Mouse (Mus musculus) stomach, embryonic 15.5 days (tissue): ENCODE measurements around the gene Ildr1. TPM values are rescaled to one million over a fixed set of nuclear protein-coding genes. Genes with fewer than 3 reads are reported as not detected.
A peak's percentile ranks its signal among the peaks of the same experiment; 100 is the strongest.

Source experiments
- ATAC-seq: fragments of 200-750 bp; cut with Nextera tagmentation; 2 replicates; pipeline ENCODE4 v1.8.0; 2017; ENCODE audit warnings: low read depth, moderate number of reproducible peaks, moderate TSS enrichment; ENCODE audit not compliant: insufficient read depth, low FRiP score
- H3K27ac ChIP-seq: fragments of 300-500 bp; sonication (generic); 2 replicates; pipeline ENCODE4 v1.5.1; 2015; ENCODE audit warnings: mild to moderate bottlenecking, inconsistent platforms
- H3K27me3 ChIP-seq: fragments of 300-500 bp; sonication (generic); replicated peaks from 2 replicates; pipeline ENCODE4 v1.6.1; 2015; ENCODE audit warnings: inconsistent platforms
- H3K36me3 ChIP-seq: fragments of 300-500 bp; sonication (generic); 2 replicates; pipeline ENCODE4 v1.6.1; 2015; ENCODE audit warnings: inconsistent platforms
- H3K4me1 ChIP-seq: fragments of 300-500 bp; sonication (generic); 2 replicates; pipeline ENCODE4 v1.6.1; 2015; ENCODE audit warnings: inconsistent platforms
- H3K4me2 ChIP-seq: fragments of 300-500 bp; sonication (generic); 2 replicates; pipeline ENCODE4 v1.6.1; 2015; ENCODE audit warnings: mild to moderate bottlenecking, inconsistent platforms
- H3K4me3 ChIP-seq: fragments of 300-500 bp; sonication (generic); replicated peaks from 2 replicates; pipeline ENCODE4 v1.5.1; 2015; ENCODE audit warnings: inconsistent platforms
- H3K9ac ChIP-seq: fragments of 300-500 bp; sonication (generic); 2 replicates; pipeline ENCODE4 v1.6.1; 2015; ENCODE audit warnings: inconsistent platforms
- H3K9me3 ChIP-seq: fragments of 300-500 bp; sonication (generic); 2 replicates; pipeline ENCODE4 v1.6.1; 2016; ENCODE audit warnings: inconsistent platforms
- WGBS: fragments of 180-500 bp; shearing (Covaris S2); methylation state at CpG from one replicate; pipeline ENCODE4 v1.1.7; 2015; 5-methylcytosine and 5-hydroxymethylcytosine counted together
- polyA plus RNA-seq: library from polyadenylated mRNA; unstranded; fragments of >200 nt; fragmentation: Nextera tagmentation; extraction: Ambion mirVana; gene quantifications from 2 replicates; pipeline ENCODE4 v1.2.1, GENCODE M21; 2015

Gene Ildr1
- polyA plus RNA-seq, 1 experiment from 2014 or later: 7.5 TPM

DNA sequence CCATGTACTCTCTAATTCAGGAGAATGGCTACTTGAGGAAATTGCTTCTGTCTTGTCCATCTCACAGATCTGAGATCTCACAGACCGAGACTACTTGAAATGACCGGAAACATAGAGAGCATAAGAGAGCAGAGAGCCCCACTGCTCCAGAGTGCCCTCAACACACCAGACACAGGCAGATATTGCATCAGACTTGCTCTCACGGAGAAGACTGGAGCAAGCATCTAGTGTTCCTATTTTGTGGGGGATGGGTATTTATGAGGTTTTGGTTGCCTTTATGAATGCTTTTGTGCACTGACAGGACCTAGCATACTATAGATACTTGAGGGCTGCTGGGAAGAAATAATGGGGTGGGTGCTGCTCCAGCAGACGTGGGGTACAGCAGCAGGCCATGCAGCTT, 20.6 kb upstream of the Ildr1 start:
- Histone ChIP-seq H3K9me3 (no peaks in the 10 kb centered on the region), H3K4me1 (no peaks in the 10 kb centered on the region), H3K4me2 (no peak overlapping the region), H3K4me3 (no peak overlapping the region), H3K27me3 (no peaks in the 10 kb centered on the region), H3K36me3 (no peaks in the 10 kb centered on the region), H3K9ac (no peak overlapping the region), H3K27ac (no peak overlapping the region)
- 76% methylated on average over 4 of the region's 4 CpGs for WGBS
- ATAC-seq: no peak

DNA sequence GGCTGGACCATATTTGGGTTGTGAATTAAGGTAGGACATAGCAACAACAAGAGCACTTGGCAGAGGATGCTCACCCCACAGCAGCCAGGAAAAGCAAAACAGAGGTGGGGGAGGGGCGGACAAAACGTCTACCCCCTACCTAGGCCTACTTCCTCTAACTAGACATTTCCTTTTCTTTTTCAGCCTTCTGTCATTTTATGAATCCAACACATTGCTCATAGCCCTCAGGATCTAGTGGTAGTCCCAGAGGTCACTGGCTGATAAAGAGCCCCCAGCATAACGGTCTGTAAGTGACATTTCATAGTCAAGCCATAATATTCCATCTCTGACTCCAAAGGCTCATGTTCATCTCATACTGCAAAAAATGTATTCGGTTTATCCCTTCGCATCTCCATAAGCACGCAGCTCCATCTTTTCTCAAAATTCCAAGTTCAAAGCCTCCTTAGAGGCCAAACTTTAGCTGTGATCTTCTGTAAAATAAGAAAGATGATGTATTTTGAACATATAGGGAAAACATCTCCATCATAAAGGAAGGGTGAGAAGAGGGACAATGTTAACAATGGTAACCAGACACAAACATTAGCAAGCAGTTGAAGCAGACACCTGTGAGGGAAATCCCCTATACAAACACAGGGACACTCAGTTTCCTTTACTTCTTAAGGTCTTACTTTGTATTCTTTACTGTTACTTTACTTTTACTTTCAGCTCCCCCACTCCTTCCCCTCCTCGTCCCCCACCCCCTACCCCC, 19.1 kb upstream of the Ildr1 start:
- no peak overlapping the region for H3K27ac ChIP-seq
- no peaks in the 10 kb centered on the region for H3K27me3 ChIP-seq
- no peak for ATAC-seq
- 68% methylated on average over 7 of the region's 7 CpGs for WGBS
- no peaks in the 10 kb centered on the region for H3K9me3 ChIP-seq
- no peak overlapping the region for H3K9ac ChIP-seq
- no peak overlapping the region for H3K4me3 ChIP-seq
- H3K4me1 ChIP-seq: no peaks in the 10 kb centered on the region
- H3K4me2 ChIP-seq: no peak overlapping the region
- H3K36me3 ChIP-seq: no peaks in the 10 kb centered on the region

DNA sequence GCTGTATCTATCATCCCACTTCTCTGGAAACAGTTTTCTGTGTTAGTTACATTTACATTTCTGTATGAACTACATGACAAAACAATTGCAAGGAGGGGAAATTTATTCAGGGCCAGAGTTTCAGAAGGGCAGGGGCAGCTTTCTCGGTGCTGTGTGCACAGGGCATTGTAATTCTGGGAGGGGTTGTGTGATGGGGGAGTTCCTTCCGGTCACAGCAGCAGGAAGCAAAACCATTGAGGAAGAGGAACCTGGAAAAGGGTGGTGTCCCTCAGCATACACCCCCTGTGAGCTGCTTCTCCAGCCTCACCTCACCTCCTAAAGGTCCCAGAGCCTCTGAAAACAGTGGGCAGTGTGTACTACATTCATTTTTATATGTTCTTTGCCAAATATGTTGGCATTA, 18.5 kb upstream of the Ildr1 start:
- ATAC-seq: no peak
- 38% methylated on average over 2 of the region's 2 CpGs for WGBS
- Histone ChIP-seq H3K4me1 (no peaks in the 10 kb centered on the region), H3K36me3 (no peaks in the 10 kb centered on the region), H3K9me3 (no peaks in the 10 kb centered on the region), H3K4me3 (no peak overlapping the region), H3K4me2 (no peak overlapping the region), H3K9ac (no peak overlapping the region), H3K27ac (no peak overlapping the region), H3K27me3 (no peaks in the 10 kb centered on the region)

DNA sequence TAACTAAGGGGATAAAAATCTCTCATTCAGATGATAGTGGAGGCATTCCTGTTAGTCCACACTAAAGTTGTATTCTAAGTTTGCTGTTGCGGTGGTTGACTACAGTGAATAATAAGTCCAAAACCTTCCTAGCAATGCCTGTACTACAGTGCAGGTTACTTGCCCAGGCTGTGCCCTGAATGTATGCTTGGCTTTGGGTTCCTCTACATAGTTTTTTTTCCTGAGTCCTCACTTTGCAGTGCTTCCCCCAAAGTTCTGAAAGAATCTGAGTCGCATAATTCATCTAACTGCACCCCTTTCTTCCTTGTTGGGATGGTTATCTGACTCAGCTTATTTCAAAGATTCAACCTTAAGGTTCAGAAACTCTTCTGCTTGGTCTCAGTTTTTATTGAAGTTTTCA, 17.9 kb upstream of the Ildr1 start:
- no peak overlapping the region for H3K27ac ChIP-seq
- no peak for ATAC-seq
- no peaks in the 10 kb centered on the region for H3K27me3 ChIP-seq
- no peak overlapping the region for H3K9ac ChIP-seq
- 90% methylated on average over 2 of the region's 2 CpGs for WGBS
- no peak overlapping the region for H3K4me2 ChIP-seq
- H3K4me3 ChIP-seq: no peak overlapping the region
- H3K4me1 ChIP-seq: no peaks in the 10 kb centered on the region
- no peaks in the 10 kb centered on the region for H3K9me3 ChIP-seq
- H3K36me3 ChIP-seq: no peaks in the 10 kb centered on the region

DNA sequence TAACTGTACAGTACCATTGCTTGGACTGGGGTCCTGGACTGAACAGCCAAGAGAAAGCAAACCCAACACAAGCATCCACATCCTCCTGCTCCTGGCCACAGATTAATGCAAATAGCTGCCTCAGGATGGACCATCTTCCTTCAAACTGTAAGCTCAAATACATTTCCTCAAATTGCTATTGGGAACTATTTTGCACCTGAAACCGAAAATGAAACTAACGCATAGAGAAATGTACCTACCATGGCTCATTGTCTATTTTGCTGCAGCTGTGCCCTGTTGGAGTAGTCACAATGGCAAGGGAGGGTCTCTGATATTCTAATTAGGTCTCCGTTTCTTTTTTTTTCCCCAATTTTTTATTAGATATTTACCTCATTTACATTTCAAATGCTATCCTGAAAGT, 11.9 kb upstream of the Ildr1 start:
- Histone ChIP-seq H3K4me1 (no peaks in the 10 kb centered on the region), H3K27ac (no peak overlapping the region), H3K36me3 (no peaks in the 10 kb centered on the region), H3K4me3 (no peak overlapping the region), H3K27me3 (no peaks in the 10 kb centered on the region), H3K9me3 (no peaks in the 10 kb centered on the region), H3K9ac (no peak overlapping the region), H3K4me2 (no peak overlapping the region)
- no peak for ATAC-seq
- WGBS: 92% methylated on average over 3 of the region's 3 CpGs

DNA sequence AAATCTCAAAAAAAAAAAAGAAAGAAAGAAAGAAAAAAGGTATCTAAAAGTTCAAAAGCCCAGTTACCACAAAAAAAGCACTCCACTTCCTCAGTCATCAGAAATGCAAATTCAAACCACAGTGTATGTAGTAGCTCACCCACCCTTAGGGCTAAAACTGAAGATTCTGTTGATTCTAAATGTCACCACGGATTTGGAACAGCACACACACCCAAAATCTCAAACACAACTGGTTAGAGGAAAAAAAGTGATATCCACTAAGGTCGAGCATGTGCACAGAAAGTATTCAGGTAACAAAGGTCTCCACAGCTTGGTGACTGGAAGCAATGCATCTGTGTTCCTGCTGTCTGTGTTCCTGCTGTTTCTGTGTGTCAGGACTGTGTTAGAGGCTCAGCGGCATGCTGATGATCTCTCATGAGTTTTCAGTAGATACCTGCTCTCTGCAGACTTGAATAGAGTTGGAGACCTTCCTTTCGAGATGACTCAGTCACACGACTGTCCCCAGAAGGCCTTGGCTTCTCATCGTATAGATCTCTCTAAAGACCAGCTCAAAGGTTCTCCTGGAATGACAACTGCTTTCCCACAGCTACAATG, 9.4 kb upstream of the Ildr1 start:
- Histone ChIP-seq H3K4me2 (no peak overlapping the region), H3K36me3 (no peaks in the 10 kb centered on the region), H3K27me3 (no peaks in the 10 kb centered on the region), H3K27ac (no peak overlapping the region), H3K9ac (no peak overlapping the region), H3K4me1 (no peaks in the 10 kb centered on the region), H3K4me3 (no peak overlapping the region), H3K9me3 (no peaks in the 10 kb centered on the region)
- ATAC-seq: no peak
- WGBS: 70% methylated on average over 6 of the region's 6 CpGs

DNA sequence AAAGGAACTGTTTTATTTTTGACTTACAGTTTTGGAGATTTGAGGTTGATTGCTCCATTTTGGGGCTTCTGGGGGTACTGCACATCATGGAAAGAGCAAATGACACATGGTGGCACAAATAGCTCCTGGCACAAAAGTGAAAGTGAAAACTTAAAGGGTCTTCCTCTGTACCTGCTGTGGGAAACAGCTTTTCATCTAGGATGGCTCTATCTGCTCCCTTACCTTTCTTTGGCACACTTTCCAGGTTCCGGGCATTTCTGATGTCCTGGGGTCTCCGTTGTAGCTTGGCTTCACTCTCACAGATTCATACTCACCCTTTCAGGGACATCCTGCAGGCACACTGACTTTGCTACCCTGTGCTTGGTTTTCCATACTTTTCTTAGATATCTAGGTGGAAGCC, 5.7 kb upstream of the Ildr1 start:
- H3K36me3 ChIP-seq: no peaks in the 10 kb centered on the region
- 89% methylated on average over 2 of the region's 2 CpGs for WGBS
- no peak overlapping the region for H3K4me2 ChIP-seq
- no peaks in the 10 kb centered on the region for H3K4me1 ChIP-seq
- no peak overlapping the region for H3K4me3 ChIP-seq
- H3K9ac ChIP-seq: no peak overlapping the region
- H3K27ac ChIP-seq: no peak overlapping the region
- H3K27me3 ChIP-seq: no peaks in the 10 kb centered on the region
- no peaks in the 10 kb centered on the region for H3K9me3 ChIP-seq
- ATAC-seq: no peak

DNA sequence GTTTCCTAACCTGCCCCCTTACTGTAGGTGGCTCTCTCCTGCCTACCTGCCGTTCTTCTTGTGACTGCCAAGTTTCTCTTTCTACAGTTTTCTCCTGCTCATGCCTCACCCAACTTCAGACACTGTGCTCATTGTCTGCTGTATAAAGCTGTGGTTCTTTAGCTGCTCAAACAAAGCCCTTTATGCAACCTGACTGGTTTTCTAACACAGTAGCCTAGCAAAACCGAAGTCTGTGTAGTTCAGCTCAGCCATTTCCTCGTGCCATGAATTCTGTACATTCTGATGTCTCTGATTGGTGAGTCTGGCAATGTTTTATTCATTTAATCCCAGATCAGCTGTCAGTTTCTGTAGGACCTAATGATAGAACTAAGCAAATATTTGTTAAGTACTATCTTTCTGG, 2.3 kb upstream of the Ildr1 start:
- Histone ChIP-seq H3K27me3 (0 out of 2 replicates have a peak, but pooled peaks cover 4% of the 10 kb centered on the region), H3K4me2 (no peak overlapping the region), H3K4me3 (no peak overlapping the region), H3K9ac (no peak overlapping the region), H3K4me1 (0 out of 2 replicates have a peak, but pooled peaks cover 4% of the 10 kb centered on the region), H3K27ac (peak overlapping the region; percentile 28; the same call in 1 of the 2 replicates), H3K36me3 (no peaks in the 10 kb centered on the region), H3K9me3 (no peaks in the 10 kb centered on the region)
- no peak for ATAC-seq
- 58% methylated on average over 3 of the region's 3 CpGs for whole genome bisulfite sequencing

DNA sequence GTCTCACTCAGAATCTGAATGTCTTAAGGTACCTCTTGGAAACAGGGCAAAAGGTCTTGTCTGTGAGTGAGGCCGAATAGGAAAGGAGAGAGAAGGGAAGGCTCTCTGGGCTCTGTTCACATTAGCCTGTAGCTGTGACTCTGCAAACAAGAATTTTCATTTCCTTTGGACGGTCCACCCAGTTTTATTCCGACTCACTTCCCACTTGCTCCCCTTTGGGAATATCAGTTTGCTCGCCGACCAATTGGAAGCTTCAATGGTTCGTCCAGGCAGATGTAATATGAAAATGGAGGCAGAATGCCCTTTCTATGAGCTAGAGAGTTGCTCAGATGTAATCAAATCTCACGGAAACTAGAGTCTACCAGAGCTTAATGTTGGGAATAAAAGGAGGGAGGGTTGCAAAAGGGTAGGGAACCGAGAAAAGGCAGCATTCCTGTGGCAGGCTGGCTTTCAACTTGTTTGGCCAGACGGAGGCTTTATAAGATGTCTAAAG, 1.1 kb downstream of the Ildr1 start:
- ATAC-seq: no peak
- Histone ChIP-seq H3K27ac (no peak overlapping the region), H3K4me3 (peak overlapping the region; percentile 42; the same call in 1 of the 2 replicates), H3K36me3 (no peaks in the 10 kb centered on the region), H3K9ac (no peak overlapping the region), H3K4me2 (peak overlapping the region; percentile 69), H3K27me3 (0 out of 2 replicates have a peak, but pooled peaks cover 4% of the 10 kb centered on the region), H3K4me1 (0 out of 2 replicates have a peak, but pooled peaks cover 4% of the 10 kb centered on the region), H3K9me3 (no peaks in the 10 kb centered on the region)
- WGBS: 54% methylated on average over 9 of the region's 9 CpGs

DNA sequence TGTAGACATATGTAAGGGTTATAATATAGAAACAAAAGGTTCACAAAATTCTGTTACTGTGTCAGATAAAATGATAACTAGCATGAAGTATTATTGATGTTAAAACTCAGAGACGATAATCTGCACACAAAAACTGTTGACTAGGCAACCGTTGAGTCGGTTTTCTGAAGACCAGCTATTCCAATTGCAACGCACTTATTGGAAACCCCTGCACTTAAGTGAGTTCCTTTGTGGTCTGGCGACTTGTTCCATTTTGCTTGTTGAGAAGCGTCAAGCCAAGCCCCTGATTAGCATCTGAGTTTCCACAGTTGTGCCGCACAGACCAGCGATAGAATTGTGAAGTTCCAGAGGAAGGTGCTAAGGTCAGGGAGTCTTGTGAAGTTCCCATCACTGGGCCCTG, 3.6 kb downstream of the Ildr1 start:
- Histone ChIP-seq H3K4me3 (no peak overlapping the region), H3K4me1 (0 out of 2 replicates have a peak, but pooled peaks cover 4% of the 10 kb centered on the region), H3K9me3 (no peaks in the 10 kb centered on the region), H3K27ac (no peak overlapping the region), H3K9ac (no peak overlapping the region), H3K27me3 (0 out of 2 replicates have a peak, but pooled peaks cover 4% of the 10 kb centered on the region), H3K4me2 (no peak overlapping the region), H3K36me3 (no peaks in the 10 kb centered on the region)
- 81% methylated on average over 8 of the region's 8 CpGs for WGBS
- ATAC-seq: no peak

DNA sequence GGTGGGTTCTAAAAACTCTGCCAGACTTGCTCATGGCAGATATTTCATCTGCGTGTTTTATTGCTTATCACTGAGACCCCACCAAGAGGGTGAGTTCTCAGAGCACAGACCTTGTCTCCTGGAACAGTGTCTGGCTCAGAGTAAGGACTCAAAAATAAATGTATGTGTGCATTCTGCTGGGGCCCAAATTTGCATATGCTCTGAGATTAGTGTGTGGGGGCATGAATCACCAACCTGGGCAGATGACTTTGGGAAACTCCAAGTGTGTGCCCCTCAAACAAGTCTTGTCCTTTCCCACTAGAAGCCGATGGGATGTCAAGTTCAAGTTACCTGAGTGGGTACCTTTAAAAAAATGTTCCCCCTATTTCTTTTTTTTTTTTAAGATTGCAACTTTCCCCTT, 6.7 kb downstream of the Ildr1 start:
- Histone ChIP-seq H3K27me3 (no peaks in the 10 kb centered on the region), H3K4me1 (no peaks in the 10 kb centered on the region), H3K4me3 (no peak overlapping the region), H3K27ac (no peak overlapping the region), H3K9ac (no peak overlapping the region), H3K36me3 (no peaks in the 10 kb centered on the region), H3K9me3 (no peaks in the 10 kb centered on the region), H3K4me2 (no peak overlapping the region)
- 86% methylated on average over 2 of the region's 2 CpGs for WGBS
- ATAC-seq: no peak

DNA sequence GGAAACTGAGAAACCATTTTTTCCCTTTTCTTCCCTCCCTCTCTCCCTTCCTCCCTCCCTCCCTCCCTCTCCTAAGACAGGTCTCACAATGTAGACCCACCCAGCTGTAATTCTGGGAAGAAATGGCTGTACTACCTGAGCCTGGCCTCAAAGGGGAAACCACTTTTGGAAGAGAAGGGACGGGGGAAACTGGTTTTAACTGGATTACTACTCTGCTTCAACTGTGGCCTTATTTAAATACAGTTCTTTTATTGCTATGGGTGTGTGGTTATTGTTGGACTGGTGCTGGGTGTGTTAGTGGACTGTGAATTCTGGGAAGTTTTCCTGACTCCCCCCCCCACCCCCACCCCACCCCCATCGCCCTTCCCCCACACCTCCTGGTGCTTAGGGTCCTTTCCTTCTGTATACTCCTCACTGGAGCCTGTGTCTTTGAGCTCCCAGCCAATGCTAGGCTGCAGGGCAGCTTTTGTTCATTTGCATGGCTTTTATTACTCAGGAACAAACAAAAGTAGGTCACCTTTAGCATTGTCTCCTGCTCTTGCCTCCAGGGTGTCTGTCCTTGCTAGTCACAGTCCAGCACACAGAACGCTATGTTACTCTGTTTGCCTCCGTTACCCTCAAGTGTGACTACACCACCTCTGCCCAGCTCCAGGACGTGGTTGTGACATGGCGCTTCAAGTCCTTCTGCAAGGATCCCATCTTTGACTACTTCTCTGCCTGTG, 14.1 kb downstream of the Ildr1 start:
- no peak overlapping the region for H3K27ac ChIP-seq
- H3K9me3 ChIP-seq: no peaks in the 10 kb centered on the region
- no peak overlapping the region for H3K4me2 ChIP-seq
- 0 out of 2 replicates have a peak, but pooled peaks have one; percentile 48 for ATAC-seq
- H3K9ac ChIP-seq: no peak overlapping the region
- WGBS: 59% methylated on average over 6 of the region's 6 CpGs
- H3K36me3 ChIP-seq: no peaks in the 10 kb centered on the region
- no peaks in the 10 kb centered on the region for H3K4me1 ChIP-seq
- no peaks in the 10 kb centered on the region for H3K27me3 ChIP-seq
- no peak overlapping the region for H3K4me3 ChIP-seq
